Mouse (Mus musculus): ENCODE data around the gene Gpr179.

- TF ChIP-seq POLR2A (IDR thresholded peaks at IDR 0.05; ENCODE audit: extremely low read depth, insufficient read depth, low read length), result no peak
- no peak for TF ChIP-seq CTCF (IDR thresholded peaks at IDR 0.05; ENCODE audit: extremely low read depth, insufficient read depth, low read length)
Observed at GRCm38 (mm10) chr11:97284854-97285253, 67.0 kb downstream of the Gpr179 start.
